Mouse (Mus musculus): ENCODE measurements around the gene Apof.
"Not testable (repeated sequence)": the region's sequence is repeated elsewhere in the genome, so short reads cannot be mapped to it uniquely, and the experiment has no call there.

Gene Apof

GRCm38 (mm10) chr10:128259946-128260345, 8.5 kb upstream of the Apof start:
- no peak for DNase-seq

GRCm38 (mm10) chr10:128260376-128260775, 8.1 kb upstream of the Apof start:
- not testable (repeated sequence) for DNase-seq

- DNase-seq = no peak
These were observed 6.2 kb upstream of the Apof start for GRCm38 (mm10) chr10:128262300-128262699.

DNA sequence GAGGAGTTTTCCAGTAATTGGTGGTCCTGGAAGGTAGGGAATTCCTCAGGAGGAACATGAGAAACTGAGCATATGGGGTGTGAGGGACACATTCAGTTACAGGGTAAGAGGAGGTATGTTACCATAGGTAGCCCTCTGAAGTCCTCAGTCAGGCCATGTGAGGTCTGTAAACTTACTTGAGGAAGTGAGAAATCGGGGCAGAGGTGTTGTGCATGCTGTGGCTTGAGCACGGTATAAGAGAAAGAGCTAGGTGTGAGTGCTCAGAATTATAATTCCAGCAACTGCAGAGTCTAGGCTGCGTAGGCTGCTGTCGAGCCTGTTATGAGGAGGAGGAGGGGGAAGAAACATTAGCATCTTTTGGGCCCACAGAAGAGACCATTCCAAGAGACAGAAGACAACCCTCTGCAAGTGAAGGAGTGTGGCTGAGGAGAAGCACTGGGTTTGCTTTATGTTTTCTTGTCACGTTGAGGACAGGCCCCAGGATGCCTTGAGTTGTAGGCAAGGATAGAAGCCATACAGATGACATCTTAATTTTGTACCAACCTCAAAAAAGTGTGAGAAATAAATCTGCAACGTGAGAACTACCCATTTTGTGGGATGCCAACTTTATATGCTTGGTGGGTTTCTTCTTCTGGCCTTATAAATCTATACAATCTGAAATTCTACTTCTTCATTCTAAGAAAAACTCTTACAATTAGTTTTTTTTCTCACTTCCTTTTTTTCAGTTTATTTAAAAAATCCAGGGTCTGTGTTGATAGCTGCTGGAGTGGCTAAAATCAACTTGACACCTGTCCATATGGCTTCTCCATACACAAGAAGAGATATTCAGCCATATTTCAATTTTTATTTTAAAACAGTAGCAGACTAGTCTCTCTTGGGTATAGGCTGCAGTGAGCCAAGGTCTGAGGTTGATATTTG, 4.8 kb upstream of the Apof start:
- DNase-seq = no peak

- no peak for DNase-seq
These were observed 887 bp downstream of the Apof start for GRCm38 (mm10) chr10:128269206-128269910.

- peak; percentile 99 for DNase-seq
These were observed 1.9 kb downstream of the Apof start, which contains the start of gene Stat2 for GRCm38 (mm10) chr10:128270287-128270841. Gene Stat2, plus strand, starts transcription at chr10:128270559.

- DNase-seq = no peak
These were observed 2.4 kb downstream of the Apof start for GRCm38 (mm10) chr10:128270866-128271265.

DNA sequence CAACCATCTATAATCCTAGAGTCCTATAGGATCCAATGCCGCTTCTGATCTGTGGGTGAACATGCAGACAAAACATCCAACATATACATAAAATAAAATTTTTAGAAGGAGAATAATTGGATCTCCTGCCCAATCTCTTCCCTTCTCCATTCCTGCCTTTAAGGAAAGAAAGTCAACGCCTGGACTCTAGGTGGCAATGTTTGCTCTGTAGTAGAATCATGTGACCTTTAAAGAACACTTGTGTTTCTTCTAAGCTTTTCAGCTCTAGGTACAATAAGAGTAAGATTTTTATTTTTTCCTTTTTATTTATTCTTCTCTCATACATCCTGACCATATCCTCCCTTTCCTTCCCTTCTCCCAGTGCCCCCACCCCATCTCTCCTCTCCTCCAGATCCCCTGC, 3.4 kb downstream of the Apof start:
- DNase-seq = no peak

DNA sequence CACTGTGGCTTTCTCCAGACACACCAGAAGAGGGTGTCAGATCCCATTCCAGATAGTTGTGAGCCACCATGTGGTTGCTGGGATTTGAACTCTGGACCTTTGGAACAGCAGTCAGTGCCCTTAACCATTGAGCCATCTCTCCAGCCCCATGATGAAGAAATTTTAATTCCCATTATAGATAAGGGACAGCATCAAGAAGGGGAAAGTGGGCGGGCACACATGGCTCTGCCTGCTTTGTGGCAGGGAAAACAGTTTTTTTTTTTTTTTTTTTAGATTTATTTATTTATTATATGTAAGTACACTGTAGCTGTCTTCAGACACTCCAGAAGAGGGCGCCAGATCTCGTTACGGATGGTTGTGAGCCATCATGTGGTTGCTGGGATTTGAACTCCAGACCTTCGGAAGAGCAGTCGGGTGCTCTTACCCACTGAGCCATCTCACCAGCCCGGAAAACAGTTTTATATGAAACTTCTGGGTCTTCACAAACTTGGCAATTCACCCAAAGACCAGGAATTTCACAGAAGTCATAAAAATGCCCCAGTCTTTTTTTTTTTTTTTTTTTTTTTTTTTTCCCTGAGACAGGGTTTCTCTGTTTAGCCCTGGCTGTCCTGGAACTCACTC, 4.5 kb downstream of the Apof start:
- peak; percentile 30 for DNase-seq

GRCm38 (mm10) chr10:128275374-128275773, 6.9 kb downstream of the Apof start:
- not testable (repeated sequence) for DNase-seq

DNA sequence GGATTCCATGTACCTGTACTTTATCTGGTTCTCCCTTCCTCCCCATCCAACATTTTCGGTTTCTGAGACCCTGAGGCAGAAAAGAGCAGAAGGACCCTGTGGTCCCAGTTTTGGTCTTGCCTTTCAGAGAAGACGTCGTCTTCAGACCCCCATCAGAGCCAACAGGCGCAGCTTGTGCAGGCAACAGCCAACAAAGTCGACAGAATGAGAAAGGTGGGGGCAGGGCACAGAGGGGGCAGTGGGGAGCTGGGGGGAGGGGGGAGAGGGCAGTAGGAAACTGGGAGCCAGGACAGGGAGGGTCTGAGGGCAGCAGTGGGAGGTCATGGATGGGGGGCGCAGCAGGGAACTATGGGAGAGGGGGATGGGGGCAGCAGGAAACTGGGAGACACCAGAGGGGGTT, 9.7 kb downstream of the Apof start:
- DNase-seq = peak; percentile 16

DNA sequence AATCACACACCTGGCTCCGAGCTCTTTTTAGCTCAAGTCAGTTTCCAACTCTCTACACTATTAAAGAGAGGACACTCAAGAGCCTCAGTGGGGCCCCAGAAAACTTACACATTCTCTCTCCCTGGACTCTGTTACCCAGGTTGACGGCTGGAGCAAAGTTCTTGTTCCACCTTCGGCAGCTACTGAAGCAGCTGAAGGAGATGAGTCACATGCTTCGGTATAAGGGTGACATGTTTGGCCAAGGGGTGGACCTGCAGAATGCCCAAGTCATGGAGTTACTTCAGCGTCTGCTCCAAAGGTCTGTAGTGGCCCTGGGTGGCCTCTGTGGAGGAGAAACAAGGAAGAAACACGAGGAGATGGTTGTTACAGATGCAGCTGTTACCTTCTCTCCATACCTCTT, 12.5 kb downstream of the Apof start:
- peak; percentile 28 for DNase-seq

DNA sequence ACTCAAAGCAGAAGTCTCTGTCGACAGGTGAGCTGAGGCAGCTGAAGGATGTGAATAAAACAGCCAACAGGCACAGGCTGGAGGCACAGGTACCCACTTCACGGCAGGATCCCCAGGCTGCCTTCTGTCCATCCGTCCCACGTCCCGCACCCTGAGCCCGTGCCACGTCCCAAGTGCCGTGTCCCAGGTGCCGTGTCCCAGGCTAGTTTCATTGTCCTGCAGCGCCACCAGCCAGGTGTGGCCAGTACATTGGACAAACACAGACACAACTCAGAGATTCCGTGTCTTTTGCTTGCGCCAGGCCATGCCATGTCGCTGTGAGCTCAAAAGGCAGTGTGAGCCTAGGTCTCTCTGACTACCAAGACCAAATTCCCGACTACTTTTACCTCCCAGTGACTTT, 13.2 kb downstream of the Apof start:
- peak; percentile 59 for DNase-seq

DNA sequence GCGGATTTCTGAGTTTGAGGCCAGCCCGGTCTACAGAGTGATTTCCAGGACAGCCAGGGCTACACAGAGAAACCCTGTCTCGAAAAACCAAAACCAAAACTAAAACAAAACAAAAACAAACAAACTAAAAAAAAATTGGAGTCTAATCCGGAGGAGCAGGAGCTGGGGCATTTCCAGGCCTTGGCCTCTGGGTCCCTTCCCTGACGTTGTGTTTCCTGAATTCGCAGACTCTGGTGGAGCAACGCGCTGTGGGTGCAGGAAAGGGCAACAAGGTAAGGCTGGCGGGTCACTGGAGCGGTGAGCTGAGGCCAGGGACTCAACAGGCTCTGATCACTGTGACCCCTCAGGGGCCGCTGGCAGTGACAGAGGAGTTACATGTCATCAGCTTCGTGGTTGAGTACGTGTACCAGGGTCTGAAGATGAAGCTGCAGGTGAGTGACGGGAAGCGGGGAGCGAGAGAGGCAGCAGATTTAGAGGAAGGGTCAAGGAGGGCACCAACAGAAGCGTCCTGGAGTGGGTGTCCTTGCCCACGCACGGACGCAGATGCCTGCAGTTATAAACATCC, 14.5 kb downstream of the Apof start:
- no peak for DNase-seq

- peak; percentile 99 for DNase-seq
These were observed 15.4 kb downstream of the Apof start for GRCm38 (mm10) chr10:128283604-128284579.

DNA sequence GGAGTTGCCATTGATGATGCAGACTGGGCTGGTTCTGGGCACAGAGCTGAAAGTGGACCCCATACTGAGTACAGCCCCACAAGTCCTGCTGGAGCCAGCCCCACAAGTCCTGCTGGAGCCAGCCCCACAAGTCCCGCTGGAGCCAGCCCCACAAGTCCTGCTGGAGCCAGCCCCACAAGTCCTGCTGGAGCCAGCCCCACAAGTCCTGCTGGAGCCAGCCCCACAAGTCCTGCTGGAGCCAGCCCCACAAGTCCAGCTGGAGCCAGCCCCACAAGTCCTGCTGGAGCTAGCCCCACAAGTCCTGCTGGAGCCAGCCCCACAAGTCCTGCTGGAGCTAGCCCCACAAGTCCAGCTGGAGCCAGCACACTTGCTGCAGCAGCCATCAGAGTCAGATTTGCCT, 22.1 kb downstream of the Apof start:
- DNase-seq = peak; percentile 63

DNA sequence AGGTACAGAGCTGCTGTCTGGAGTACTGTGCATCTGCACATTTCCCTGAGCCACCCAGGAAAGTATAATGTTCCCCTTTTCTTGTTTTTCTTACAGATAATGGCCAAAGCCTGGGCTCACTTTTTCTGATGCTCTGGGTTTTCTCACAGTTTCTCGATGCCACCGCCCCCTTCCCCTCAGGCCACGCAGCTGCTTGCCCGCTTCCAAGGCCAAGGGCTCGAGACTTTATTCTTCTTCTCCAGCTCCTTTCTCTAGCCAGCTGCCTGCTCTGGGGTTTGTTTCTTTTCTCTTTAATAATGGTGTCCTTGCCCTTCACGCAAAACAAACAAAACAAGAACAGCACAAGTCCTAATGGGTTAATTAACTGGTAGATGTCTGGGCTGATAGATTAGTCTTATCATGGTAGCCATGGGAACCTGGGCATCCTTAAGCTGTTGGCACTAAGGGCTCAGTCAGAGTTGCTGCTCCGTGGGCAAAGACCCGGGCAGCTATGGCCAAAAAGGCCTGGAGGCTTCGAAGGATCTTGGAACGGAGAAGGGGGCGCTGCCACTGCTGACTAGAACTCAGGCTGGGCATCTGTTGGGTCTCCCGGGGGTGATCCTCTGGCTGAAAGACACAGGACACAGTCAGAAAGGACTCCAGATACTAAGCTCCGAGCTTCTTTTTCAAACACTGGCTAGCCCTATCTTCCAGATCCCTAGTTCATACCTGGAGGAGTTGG, 28.1 kb downstream of the Apof start:
- DNase-seq = no peak

GRCm38 (mm10) chr10:128297221-128297620, 28.8 kb downstream of the Apof start:
- DNase-seq = peak; percentile 74

- DNase-seq = peak; percentile 79
These were observed 29.2 kb downstream of the Apof start for GRCm38 (mm10) chr10:128297622-128298021.

GRCm38 (mm10) chr10:128298243-128298642, 29.8 kb downstream of the Apof start:
- DNase-seq = no peak

GRCm38 (mm10) chr10:128298702-128299171, 30.3 kb downstream of the Apof start, which contains the start of gene Il23a:
Gene Il23a, minus strand, starts transcription at chr10:128298752.
- no peak for DNase-seq
